Mouse (Mus musculus) cerebellum, adult 11-12 months (tissue): ENCODE measurements around the gene Hoxc5.

Experiments used
- DNase-seq: peaks from one replicate; pipeline ENCODE4 v3.0.0; 2022

Gene Hoxc5

DNA sequence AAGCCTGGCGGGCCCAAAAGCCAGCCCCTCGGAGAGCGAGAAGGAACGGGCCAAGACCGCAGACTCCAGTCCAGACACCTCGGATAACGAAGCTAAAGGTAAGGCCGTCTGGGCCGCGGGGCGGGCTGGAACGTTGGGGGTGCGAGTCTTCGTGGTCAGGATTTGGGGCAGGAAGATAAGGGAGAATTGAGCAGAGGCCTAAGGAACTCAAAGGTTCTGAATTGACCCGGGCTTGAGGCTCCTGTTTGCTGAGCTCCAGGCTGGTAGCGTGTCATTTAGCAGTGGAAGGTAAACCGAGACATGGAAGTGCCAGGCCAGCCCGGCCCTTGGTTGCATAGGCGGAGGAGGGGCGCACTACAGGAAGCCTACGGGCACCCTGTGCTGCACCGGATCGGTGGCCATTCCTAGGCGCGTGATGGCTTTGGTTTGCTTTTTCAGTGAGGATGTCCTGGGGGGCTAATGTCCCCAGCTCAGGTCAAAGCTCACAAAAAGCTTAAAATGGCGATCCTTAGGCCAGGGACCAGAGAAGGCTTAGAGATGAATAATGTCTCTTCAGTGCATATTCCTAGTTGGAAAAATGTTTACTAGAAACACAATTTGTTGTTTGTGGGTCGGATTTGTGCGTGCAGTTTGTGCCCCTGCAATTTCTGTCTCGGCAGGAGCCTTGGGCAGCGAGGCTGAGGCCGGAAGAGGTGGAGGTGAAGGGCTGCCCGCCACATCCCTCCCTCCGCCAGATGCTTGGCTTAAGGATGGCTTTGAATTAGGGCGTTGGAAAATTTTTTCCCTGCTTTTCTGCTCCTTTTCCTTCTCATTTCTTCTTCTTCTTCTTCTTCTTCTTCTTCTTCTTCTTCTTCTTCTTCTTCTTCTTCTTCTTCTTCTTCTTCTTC, 511 bp downstream of the Hoxc5 start:
- DNase-seq, result no peak

DNA sequence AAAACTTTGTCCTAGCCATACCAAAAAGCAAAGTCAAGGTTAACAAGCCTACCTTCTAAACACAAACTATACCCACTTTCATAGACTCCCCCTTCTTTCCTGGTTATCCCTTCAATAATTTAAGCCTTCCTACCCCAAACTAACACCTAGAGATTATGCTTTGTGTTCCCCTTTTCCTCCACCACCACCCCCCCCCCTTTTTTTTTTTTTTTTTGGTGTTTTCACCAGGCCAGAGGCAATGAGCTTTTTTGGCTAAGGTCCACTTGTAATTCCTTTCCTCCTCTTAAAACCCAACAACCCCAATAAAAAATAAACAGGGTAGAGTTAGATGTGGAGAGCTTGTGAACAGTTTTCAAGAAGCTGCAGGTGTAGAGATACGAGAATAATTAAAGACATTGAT, 2.1 kb downstream of the Hoxc5 start:
- no peak for DNase-seq

DNA sequence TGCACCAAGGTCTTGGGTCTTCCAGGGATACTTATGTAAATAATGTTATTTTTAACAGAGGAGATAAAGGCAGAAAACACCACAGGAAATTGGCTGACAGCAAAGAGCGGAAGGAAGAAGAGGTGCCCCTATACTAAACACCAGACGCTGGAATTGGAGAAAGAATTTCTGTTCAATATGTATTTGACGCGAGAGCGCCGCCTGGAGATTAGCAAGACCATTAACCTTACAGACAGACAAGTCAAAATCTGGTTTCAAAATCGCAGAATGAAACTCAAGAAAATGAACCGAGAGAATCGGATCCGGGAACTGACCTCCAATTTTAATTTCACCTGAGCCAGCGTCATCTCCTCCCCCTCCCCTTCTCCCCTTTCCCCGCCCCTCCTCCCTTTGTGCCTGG, 3.5 kb downstream of the Hoxc5 start:
- DNase-seq, result no peak

DNA sequence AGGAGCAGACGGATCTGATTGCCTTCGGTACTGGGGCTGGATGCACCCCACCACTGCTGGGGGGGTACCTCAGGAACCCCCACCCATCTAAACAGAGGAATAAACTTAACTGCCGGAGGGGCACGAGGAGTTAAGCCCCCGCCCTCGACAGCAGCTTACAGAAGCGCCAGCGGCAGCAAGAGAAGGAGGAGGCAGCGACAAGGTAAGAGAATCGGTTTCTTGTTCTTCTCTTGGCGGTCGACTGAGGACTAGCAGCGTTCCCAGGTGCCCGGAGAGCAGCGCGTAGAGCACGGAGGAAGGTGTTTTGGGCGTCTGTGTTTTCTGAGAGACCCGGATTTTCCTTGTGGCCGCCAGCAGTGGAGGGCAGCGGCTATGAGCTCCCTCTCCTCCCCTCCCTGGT, 5.0 kb downstream of the Hoxc5 start:
- DNase-seq, result no peak

DNA sequence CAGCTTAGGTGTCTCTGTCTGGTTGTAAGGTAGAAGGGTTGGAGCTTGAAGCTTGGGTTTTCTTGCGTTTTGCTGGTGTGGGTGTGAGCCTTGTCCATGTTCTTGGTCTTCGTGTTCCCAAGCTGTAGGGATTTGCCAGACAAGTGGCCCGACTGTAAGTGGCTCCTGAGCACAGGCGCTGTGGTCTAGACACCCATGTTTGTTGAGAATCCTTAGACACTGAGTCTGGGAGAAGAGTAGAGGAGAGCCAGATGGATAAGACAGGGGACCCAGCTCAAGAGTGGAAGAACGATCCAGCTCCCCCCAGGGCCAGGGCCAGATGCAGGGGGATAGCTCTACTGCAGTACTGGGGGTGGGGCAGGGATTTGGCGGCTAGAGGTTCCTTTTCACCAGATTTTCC, 5.5 kb downstream of the Hoxc5 start:
- no peak for DNase-seq

DNA sequence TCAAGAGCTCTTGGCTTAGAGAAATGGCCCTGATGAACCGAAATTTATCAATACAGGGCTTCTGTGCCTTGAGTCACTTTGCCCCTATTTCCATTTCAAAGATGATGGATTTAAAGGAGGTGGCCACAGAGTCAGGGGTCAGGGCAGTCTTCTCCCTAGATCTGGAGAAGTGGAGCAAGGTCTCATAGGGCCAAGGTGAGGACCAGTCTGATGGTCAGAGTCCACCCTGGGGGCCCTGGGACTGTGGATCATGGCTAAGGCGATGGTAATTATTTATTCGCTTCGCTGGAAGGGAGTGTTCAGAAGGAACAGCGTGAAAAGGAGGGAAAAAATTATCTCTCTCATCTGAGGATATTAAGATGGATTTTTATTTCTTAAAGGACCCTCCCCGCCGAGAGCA, 7.8 kb downstream of the Hoxc5 start:
- no peak for DNase-seq

DNA sequence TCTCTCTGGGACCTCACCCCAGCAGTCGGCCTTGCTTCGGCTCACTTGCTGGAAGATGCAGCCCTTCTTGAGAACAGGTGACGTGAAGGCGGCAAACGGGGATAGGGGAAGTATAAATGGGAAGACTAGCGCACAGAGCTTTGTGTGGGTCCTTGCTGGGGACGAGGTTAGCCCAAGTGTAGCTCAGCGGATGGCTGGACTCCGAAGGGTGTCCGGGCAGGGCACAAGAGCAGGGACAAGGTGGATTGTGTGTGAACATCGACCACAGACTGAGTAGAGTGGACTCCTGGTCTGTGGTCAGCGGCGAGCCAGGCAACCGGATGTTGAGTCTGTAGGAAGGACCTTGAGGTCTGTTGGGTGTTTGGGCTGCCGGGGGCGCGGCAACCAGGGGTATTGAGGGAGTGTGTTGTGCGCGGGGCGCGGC, 8.5 kb downstream of the Hoxc5 start:
- no peak for DNase-seq

DNA sequence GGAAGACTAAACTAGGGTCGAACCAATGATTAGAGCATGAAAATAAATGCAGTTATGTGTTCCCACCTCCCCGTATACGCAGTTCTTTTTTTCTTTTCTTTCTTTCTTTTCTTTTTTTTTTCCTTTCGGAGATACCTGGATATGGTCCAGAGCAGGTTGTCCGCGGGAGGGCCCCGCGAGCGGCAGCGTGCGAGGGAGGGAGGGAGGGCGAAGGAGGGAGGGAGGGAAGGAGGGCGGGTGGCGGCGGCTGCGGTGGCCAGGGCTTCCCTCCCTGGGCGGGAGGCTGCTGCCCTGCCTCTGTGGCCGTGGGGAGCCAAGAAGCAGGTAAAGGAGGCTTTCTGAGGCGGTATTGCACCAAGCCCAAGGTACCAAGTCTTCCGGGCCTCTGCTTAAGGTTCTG, 8.9 kb downstream of the Hoxc5 start, which contains the start of gene Hoxc9:
Hoxc9 (plus strand) TSS at position 269 of the 400 bp plus-strand sequence.
- DNase-seq, result no peak

DNA sequence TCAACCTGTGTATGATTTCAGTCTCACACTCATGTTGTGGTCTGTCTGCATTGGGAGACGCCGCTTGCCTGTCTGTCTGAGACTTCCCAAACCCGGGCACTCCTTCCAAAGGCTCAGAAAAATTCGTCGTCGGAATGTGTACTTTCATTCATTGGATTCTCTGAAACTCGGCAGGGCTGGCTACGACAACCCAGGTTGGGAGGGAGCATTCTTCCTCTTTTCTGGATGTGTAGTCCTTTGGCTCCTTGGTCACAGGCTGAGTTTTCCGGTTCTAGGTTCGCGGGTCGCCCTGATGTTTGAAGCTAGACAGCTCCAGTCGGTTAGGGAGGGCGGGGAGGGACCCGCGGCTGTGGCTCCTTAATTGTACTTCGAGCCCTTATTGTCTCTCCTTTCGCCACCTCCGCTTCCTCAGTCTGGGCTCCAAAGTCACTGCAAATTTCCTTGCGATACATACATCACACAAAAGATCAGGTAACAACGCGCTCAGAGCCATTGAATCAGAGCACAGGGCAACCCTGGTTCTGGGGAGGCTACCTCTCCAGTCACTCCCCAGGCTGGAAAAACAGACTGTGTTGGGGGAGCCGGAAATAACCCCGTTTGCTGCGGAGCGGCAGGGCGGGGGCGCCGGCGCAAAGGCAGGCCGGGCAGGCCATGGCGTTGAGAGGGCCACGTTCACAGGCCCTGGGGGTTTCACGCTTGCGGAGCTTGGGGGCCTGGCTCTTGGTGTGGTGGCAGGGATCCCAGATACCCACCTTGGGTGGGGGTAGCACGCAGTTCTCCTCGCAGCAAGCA, 9.6 kb downstream of the Hoxc5 start:
- DNase-seq, result no peak

DNA sequence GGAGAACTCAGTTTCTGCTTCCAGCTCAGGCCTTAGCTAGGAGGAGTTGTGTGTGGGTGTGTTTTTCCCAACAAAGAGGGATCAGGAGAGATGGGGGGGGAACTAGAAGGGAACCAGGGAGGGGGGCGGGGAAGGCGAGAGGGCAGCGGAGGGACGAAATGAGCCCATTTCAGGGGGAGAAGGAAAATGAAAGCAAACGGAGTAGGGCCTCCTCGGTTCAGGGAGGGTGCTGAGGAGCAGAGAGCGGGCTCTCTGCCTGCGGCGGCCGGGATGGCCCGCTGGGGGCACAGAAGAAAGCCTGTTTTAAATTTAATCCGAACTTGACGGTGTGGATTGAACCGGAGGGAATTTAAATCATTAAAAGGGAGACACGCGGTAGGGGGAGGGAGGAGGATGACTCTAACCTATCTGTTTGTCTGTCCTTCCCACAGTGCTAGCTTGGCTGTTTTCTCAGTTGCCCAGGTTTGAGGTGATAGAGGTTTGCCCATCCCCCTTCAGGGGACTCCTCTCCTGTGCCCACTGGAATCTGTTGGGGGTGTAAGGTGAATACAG, 10.3 kb downstream of the Hoxc5 start:
- DNase-seq, result no peak

DNA sequence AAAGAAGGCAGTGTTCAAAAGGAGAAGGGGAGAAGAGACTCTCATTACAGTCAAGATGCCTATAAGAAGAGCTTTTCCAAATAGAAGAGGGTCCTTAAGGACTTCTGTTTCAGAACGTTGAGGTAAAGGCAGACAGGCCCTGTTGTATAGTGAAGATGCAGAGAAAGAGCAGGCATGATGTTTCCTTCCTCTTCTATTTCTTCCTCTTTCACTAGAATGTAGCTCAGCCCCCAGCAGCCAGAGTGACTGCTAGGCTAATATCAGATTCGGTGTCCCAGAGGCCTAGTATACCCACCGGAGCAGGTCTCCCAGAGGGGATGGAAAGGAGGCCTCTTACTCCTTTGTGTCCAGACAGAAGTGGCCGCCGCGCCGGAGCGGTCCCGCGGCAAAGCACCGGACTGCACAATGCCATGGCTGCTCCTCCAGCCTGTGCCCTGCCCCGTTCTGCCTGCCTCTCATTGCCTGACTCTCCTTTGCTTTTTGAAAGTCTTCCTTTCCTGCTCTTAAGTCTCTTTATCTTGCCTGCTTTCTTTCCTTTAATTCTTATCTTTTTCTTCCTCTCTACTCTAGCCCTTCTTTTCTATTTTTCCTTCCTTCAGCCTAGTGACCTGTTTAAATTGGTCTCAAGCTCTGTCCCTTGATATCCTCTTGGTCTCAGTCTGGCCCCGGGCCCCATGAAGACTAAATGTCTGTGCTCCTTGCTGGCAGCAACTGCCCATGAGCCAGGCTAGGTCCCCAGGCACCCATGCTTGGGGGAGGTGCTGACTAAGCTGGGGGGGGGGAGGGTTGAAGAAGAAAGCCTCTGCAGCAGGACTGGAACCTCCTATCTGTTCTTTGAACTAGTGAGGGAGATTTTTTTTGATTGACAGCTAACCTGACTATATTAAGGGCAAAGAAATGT, 11.6 kb downstream of the Hoxc5 start:
- DNase-seq, result no peak

DNA sequence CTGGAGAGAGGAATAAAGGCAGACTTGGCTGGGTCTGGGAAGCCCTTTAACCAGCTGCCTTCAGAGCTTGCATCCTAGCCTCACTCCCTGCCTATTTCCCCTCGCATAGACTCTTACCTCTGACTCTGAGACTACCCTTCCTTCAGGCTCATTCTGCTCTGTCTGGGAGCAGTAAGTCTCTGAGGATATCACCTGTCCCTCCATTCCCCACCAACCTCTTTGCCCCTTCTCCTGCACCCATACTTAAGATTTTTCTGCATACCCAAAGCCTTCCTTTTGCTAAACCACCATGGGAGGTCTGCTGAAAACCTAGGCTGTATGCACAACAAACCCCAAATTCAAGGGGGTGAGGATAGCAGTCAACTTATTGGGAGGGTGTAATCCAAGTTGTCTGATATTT, 12.7 kb downstream of the Hoxc5 start:
- no peak for DNase-seq

DNA sequence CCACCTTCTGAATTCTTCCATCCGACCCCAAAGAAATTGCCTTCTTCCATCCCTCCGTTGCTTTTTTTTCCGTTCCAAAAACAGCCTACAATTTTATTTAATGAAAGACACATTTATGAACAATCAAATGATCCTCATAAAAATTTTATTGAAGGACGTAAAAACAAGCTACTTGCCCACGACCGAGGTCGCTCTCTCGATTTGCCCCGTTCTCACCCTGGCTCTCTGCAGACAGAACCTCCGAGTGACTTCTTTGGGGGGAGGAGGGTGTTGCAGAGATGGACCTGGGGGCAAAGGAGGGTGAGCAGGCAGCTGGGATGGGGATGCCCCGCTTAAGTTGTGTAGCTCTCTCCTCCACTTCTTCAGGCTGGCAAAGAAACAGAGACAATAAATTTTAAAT, 13.1 kb downstream of the Hoxc5 start:
- DNase-seq, result no peak

DNA sequence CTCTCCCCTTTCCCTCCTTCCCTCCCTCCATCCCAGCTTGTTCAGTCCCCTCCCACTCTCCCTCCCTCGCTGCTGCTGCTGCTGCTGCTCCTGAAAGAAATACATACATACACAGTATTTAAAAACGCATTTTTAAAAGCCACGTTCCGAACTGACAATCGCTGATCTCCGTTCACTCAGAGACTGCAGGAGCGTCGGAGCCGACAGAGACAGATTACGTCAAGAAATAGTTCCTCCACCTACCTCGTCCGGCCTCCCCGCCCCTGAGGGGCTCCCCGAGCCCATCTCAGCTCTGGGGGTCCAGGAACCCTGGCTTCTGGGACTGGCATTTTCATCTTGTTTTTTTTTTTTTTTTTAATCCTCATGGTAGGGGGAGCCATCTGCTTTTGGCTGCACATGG, 13.7 kb downstream of the Hoxc5 start:
- no peak for DNase-seq

DNA sequence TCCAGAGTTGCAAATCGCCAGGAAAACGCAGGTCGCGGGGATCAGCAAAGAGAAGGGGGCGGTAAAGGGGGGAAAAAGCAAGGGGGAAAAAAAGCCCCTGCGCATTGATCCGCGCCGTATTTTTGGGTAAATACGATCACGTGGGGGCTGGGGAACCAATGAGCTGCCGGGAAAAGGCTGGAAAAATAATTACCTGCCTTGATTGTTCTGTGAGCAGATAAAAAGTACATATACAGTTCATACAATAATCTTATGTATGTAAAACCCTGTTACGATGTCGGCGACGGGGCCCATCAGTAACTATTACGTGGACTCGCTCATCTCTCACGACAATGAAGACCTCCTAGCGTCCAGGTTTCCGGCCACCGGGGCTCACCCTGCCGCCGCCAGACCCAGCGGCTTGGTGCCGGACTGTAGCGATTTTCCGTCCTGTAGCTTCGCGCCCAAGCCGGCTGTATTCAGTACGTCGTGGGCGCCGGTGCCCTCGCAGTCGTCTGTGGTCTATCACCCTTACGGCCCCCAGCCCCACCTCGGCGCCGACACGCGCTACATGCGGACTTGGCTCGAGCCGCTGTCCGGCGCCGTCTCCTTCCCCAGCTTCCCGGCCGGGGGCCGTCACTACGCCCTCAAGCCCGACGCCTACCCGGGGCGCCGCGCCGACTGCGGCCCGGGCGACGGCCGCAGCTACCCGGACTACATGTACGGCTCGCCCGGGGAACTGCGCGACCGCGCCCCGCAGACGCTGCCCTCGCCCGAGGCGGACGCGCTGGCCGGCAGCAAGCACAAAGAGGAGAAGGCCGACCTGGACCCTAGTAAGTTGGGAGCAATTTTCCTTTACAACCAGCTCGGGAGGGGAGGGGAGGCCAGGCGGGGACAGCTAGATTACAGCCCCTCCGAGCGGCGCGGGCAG, 14.4 kb downstream of the Hoxc5 start:
- no peak for DNase-seq

DNA sequence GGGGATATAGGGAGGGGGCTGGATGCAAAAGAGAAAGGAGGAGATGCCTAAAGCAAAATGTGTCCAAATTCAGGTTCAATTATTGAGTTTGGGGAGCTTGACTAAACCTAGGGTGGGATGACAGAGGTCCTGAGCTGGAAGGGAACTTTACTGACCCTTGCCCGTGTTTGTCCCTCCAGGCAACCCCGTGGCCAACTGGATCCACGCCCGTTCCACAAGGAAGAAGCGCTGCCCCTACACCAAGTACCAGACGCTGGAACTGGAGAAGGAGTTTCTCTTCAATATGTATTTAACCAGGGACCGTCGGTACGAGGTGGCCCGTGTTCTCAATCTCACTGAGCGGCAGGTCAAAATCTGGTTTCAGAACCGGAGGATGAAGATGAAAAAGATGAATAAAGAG, 16.5 kb downstream of the Hoxc5 start:
- no peak for DNase-seq

DNA sequence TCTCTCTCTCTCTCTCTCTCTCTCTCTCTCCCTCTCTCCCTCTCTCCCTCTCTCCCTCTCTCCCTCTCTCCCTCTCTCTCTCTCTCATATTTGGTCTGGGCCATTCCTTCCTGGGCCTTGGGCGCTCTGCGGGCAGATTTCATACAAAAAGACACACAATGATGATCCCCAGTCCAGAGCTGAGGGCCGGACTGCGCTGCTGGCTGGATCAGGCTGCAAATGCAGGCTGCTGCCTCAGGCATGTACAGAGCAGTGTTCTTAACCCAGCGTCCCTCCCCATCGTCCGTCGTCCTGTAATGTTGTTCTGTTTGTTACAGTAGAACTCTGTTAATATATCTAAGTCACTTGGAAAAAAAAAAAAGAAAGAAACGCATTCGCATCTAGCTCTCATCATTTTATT, 17.3 kb downstream of the Hoxc5 start:
- DNase-seq, result no peak

DNA sequence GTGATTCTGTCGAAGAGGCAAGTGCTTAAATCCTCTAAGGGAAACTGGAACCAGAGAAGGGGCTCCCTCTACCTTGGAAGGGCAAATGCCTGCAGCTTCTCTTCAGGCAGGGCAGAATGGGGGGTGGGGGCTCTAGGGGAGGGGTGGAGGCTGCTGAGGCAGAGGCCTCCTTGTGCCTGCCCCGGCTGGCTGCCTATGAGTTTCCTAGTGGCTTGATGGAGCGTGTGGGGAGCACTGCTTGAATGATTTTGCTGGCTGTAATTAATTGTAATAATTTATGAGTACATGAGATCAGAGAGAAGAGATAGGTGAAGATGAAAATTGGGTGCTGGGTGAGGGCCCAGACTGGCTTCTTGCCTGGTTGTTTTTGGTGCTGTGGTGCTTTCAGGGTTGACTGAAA, 17.7 kb downstream of the Hoxc5 start:
- DNase-seq, result no peak

DNA sequence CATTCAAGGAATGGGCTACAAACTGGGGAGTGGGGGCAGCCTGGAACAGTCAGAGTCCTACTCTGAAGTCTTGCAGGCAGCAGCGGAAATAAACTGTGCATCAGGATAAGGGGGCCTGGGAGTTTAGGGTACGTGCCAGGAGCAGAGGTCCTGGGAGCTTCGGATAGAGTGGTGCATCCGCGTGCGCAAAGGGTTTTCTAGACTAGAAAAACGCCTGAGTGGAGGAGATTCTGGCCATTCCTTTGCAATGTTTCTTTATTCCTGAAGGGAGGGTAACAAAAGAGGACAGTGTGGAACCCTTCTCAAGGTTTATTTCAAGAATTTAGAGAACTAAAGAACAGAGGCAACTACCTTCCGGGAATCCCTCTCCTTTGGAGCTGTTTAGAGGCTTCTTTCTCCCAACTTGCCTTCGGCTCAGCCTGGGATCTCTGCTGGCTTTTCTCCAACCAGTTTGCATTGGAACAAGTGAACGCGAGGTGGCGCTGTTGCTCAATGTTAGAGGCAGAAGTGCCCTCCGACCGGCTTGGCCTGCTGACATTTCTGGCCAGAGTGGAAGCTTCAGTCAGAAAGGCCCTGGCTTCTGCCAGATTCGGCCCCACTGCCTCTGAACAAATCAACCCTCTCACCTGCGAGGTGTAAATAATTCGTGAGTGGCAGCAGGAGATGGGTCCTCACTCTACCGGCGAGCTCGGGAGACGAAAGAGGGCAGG, 20.0 kb downstream of the Hoxc5 start:
- peak; percentile 76 for DNase-seq

DNA sequence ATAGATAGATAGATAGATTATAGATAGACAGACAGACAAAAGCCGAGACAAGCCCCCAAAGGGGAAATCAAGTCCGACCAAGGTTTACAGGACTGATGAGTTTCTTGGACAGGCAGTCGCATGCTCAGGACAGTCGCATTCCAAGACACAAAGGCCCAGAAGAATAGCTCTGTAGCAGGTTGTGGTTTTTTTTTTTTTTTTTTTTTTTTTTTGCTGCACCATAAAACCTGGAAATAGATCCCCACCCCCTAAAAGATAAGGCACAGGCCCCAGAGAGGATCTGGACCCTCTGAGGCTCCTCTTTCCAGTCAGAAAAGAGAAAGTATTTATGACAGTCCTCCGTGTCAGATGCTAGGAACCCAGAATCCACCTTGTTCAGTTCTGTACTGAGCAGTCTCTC, 20.8 kb downstream of the Hoxc5 start:
- no peak for DNase-seq
